Mouse (Mus musculus) lung, adult 2 months (tissue): ENCODE measurements at regions not wholly inside any gene's neighbourhood (a gene's known extent, or its start where the extent isn't known, plus 50 kb on each side); places are given as distances from the start of the nearest gene placed in this dataset.

Experiments
- CTCF ChIP-seq: fragments of 200-500 bp; IDR thresholded peaks from 2 replicates; pipeline ENCODE4 v1.5.1; 2011; ENCODE audit warnings: mild to moderate bottlenecking, low read length, control low read depth; ENCODE audit not compliant: insufficient read depth
- POLR2A ChIP-seq: fragments of 200-500 bp; IDR thresholded peaks from 2 replicates; pipeline ENCODE4 v1.6.1; 2011; ENCODE audit warnings: low read depth, mild to moderate bottlenecking, control low read depth, low read length, borderline replicate concordance; ENCODE audit errors: extremely low read depth

DNA sequence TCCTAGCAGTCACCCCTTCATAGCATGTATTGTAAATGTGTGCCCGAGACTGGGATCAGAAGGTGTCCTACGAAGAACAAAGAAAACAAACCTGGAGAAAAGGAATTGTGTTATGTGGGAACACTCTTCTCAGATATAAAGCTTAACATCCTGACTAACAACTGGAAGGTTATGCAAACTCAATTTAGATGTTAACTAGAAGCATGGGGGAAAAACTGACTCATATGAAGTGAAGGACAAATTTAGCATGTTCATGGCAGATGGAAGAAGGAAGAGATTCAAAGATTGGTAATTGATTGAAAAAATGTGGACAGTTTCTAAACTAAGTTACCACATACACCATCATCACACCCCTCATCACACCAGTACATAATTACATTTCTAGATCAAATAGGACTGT lies 1307.1 kb upstream of the Gm7489 start:
- TF ChIP-seq CTCF (no peak), POLR2A (no peak)
